Mouse (Mus musculus) ES-E14 (cell line): ENCODE measurements at regions not wholly inside any gene's neighbourhood (a gene's known extent, or its start where the extent isn't known, plus 50 kb on each side); places are given as distances from the start of the nearest gene placed in this dataset.

Experiments used
- DNase-seq: peaks from one replicate; pipeline ENCODE4 v3.0.0-alpha.2; 2013; ENCODE audit warnings: low read depth, low spot score
- H3K27ac ChIP-seq: 2 replicates; pipeline ENCODE4 v1.5.1; 2012; ENCODE audit warnings: low read depth, mild to moderate bottlenecking, low read length, moderate library complexity, mixed read lengths; ENCODE audit not compliant: poor library complexity, insufficient read depth, severe bottlenecking
- H3K36me3 ChIP-seq: 2 replicates; pipeline ENCODE4 v1.6.1; 2012; ENCODE audit warnings: mild to moderate bottlenecking, low read length, moderate library complexity, mixed read lengths; ENCODE audit not compliant: control insufficient read depth, poor library complexity, insufficient read depth, severe bottlenecking
- H3K4me1 ChIP-seq, 2 experiments: fragments of 150-350 bp in 1 of 2; sonication (generic) in 1 of 2; 2 replicates each; pipeline ENCODE4 v1.6.1; 2012; ENCODE audit warnings: low read length in 2 of 2, mild to moderate bottlenecking in 1 of 2, mixed read lengths in 1 of 2; ENCODE audit not compliant: control insufficient read depth in 2 of 2, insufficient read depth in 2 of 2, poor library complexity in 1 of 2
- H3K4me3 ChIP-seq, 2 experiments: fragments of 150-350 bp in 1 of 2; sonication (generic) in 1 of 2; 2 replicates each; pipeline ENCODE4 v1.5.1; 2012; ENCODE audit warnings: low read length in 2 of 2, low read depth in 1 of 2, mild to moderate bottlenecking in 1 of 2, mixed read lengths in 1 of 2; ENCODE audit not compliant: insufficient read depth in 1 of 2, poor library complexity in 1 of 2, severe bottlenecking in 1 of 2
- H3K9ac ChIP-seq: 2 replicates; pipeline ENCODE4 v1.6.1; 2012; ENCODE audit warnings: low read depth, mild to moderate bottlenecking, low read length, mixed read lengths; ENCODE audit not compliant: poor library complexity, insufficient read depth, severe bottlenecking
- H3K9me3 ChIP-seq: fragments of 150-350 bp; sonication (generic); 2 replicates; pipeline ENCODE4 v1.6.1; 2012; ENCODE audit warnings: low read depth, mild to moderate bottlenecking, low read length; ENCODE audit not compliant: control insufficient read depth, insufficient read depth
- CHD2 ChIP-seq: IDR thresholded peaks from 2 replicates; pipeline ENCODE4 v1.6.1; 2014; ENCODE audit warnings: mild to moderate bottlenecking, low read depth, low read length, inconsistent platforms
- HCFC1 ChIP-seq: IDR thresholded peaks from 2 replicates; pipeline ENCODE4 v1.6.1; 2012; ENCODE audit warnings: low read length, inconsistent platforms, borderline replicate concordance; ENCODE audit not compliant: insufficient read depth
- MAFK ChIP-seq: IDR thresholded peaks from 2 replicates; pipeline ENCODE4 v1.6.1; 2014; ENCODE audit warnings: mild to moderate bottlenecking, low read depth, low read length, inconsistent platforms; ENCODE audit not compliant: insufficient read depth
- ZC3H11A ChIP-seq: IDR thresholded peaks from 2 replicates; pipeline ENCODE4 v1.6.1; 2012; ENCODE audit warnings: low read depth, mild to moderate bottlenecking, inconsistent platforms, low read length, borderline replicate concordance
- ZNF384 ChIP-seq: IDR thresholded peaks from 2 replicates; pipeline ENCODE4 v1.6.1; 2012; ENCODE audit warnings: low read depth, low read length, inconsistent platforms
- in situ Hi-C, 2 experiments: fragments of 600-800 bp; cut with MboI; formaldehyde crosslinking; loops; one replicate each; pipeline ENCODE4 v1.15.1; 2025; ENCODE audit warnings: low sequenced_read_pairs in 2 of 2, inconsistent platforms in 1 of 2; ENCODE audit not compliant: unreplicated experiment in 2 of 2

- no peaks in the 10 kb centered on the region; a peak in 1 of 4 replicates for H3K4me1 ChIP-seq
- H3K9me3 ChIP-seq: no peaks in the 10 kb centered on the region
- in situ Hi-C loops: no loop called here
- DNase-seq: no peak
- H3K36me3 ChIP-seq: no peaks in the 10 kb centered on the region
- no peak overlapping the region for H3K4me3 ChIP-seq
- TF ChIP-seq ZC3H11A: no peak
- TF ChIP-seq ZNF384: no peak
- no peak for TF ChIP-seq CHD2
- TF ChIP-seq MAFK: no peak
- no peak for TF ChIP-seq HCFC1
- no peak overlapping the region for H3K9ac ChIP-seq
- H3K27ac ChIP-seq: no peak overlapping the region
Measured at GRCm38 (mm10) chr7:73881252-73882042, 132.0 kb downstream of the St8sia2 start.

- TF ChIP-seq ZC3H11A (0 out of 2 replicates have a peak, but pooled peaks have one; percentile 3), ZNF384 (no peak)
- H3K36me3 ChIP-seq: no peaks in the 10 kb centered on the region
- in situ Hi-C loops: no loop called here
- no peak for DNase-seq
- no peak overlapping the region for H3K4me3 ChIP-seq
- H3K4me1 ChIP-seq: no peaks in the 10 kb centered on the region; a peak in 1 of 4 replicates
- H3K27ac ChIP-seq: no peak overlapping the region
- H3K9me3 ChIP-seq: no peaks in the 10 kb centered on the region
- no peak overlapping the region for H3K9ac ChIP-seq
Measured at GRCm38 (mm10) chr7:73886152-73886551, 127.3 kb downstream of the St8sia2 start.
